Mouse (Mus musculus) hindbrain, embryonic 11.5 days (tissue): ENCODE data around the gene Trp53i13. TPM values are rescaled to one million over a fixed set of nuclear protein-coding genes. Genes with fewer than 3 reads are reported as not detected.

Experiments used
- ATAC-seq: fragments of 200-750 bp; cut with Nextera tagmentation; 2 replicates; pipeline ENCODE4 v1.8.0; 2017; ENCODE audit warnings: mild to moderate bottlenecking, moderate TSS enrichment, moderate library complexity; ENCODE audit not compliant: low FRiP score
- DNase-seq: peaks from one replicate; pipeline ENCODE4 v3.0.0-alpha.2; 2015; ENCODE audit warnings: low spot score
- H3K27ac ChIP-seq: fragments of 300-500 bp; sonication (generic); 2 replicates; pipeline ENCODE4 v1.5.1; 2014; ENCODE audit warnings: mild to moderate bottlenecking, low read depth, low read length
- H3K27me3 ChIP-seq: fragments of 300-500 bp; sonication (generic); 2 replicates; pipeline ENCODE4 v1.6.1; 2014; ENCODE audit warnings: mild to moderate bottlenecking, low read length, moderate library complexity, mixed read lengths; ENCODE audit not compliant: control insufficient read depth, insufficient read depth
- H3K36me3 ChIP-seq: fragments of 300-500 bp; sonication (generic); 2 replicates; pipeline ENCODE4 v1.6.1; 2014; ENCODE audit warnings: mild to moderate bottlenecking, low read length, moderate library complexity, mixed read lengths; ENCODE audit not compliant: control insufficient read depth, insufficient read depth
- H3K4me1 ChIP-seq: fragments of 300-500 bp; sonication (generic); replicated peaks from 2 replicates; pipeline ENCODE4 v1.6.1; 2014; ENCODE audit warnings: low read length, mixed read lengths; ENCODE audit not compliant: control insufficient read depth, insufficient read depth
- H3K4me2 ChIP-seq: fragments of 300-500 bp; sonication (generic); replicated peaks from 2 replicates; pipeline ENCODE4 v1.6.1; 2014; ENCODE audit warnings: mild to moderate bottlenecking, low read depth, low read length
- H3K4me3 ChIP-seq: fragments of 300-500 bp; sonication (generic); 2 replicates; pipeline ENCODE4 v1.5.1; 2014; ENCODE audit warnings: low read depth, low read length
- H3K9ac ChIP-seq: fragments of 300-500 bp; sonication (generic); 2 replicates; pipeline ENCODE4 v1.6.1; 2014; ENCODE audit warnings: low read depth, low read length
- H3K9me3 ChIP-seq: fragments of 300-500 bp; sonication (generic); 2 replicates; pipeline ENCODE4 v1.6.1; 2016; ENCODE audit warnings: low read length; ENCODE audit not compliant: control insufficient read depth
- WGBS: fragments of 180-500 bp; shearing (Covaris S2); extraction: QIAGEN DNeasy Blood & Tissue Kit; methylation state at CpG from one replicate; pipeline ENCODE4 v1.1.7; 2014; 5-methylcytosine and 5-hydroxymethylcytosine counted together
- polyA plus RNA-seq: library from polyadenylated mRNA; unstranded; fragments of >200 nt; fragmentation: Nextera tagmentation; extraction: Ambion mirVana; gene quantifications from 2 replicates; pipeline ENCODE4 v1.2.1, GENCODE M21; 2014

The Trp53i13 gene
- polyA plus RNA-seq, 1 experiment from 2014 or later = 27.7 TPM

DNA sequence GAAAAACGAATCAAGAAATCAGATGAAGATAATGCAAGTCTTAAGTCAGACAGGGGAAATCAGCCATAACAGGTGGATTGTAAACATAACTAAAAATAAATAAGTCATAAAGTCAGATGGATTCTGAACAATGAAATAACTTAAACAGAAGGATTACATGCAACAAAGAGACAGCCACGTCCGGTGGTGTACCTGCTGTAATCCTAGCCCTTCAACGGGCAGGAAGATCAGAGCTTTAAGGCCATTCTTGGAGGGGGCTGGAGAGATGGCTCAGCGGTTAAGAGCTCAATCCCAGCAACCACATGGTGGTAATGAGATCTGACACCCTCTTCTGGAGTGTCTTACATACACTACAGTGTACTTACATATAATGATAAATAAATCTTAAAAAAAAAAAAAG is 4.4 kb downstream of the Trp53i13 start:
- H3K27me3 ChIP-seq = peaks cover 13% of the 10 kb centered on the region
- peaks cover 21% of the 10 kb centered on the region for H3K4me1 ChIP-seq
- no peak overlapping the region for H3K4me3 ChIP-seq
- no peak overlapping the region for H3K4me2 ChIP-seq
- H3K36me3 ChIP-seq = no peaks in the 10 kb centered on the region; the same call in 1 of the 2 replicates
- no peaks in the 10 kb centered on the region for H3K9me3 ChIP-seq
- DNase-seq (no peak), ATAC-seq (no peak)
- no peak overlapping the region for H3K27ac ChIP-seq
- 82% methylated on average over 5 of the region's 5 CpGs for WGBS
- no peak overlapping the region for H3K9ac ChIP-seq

DNA sequence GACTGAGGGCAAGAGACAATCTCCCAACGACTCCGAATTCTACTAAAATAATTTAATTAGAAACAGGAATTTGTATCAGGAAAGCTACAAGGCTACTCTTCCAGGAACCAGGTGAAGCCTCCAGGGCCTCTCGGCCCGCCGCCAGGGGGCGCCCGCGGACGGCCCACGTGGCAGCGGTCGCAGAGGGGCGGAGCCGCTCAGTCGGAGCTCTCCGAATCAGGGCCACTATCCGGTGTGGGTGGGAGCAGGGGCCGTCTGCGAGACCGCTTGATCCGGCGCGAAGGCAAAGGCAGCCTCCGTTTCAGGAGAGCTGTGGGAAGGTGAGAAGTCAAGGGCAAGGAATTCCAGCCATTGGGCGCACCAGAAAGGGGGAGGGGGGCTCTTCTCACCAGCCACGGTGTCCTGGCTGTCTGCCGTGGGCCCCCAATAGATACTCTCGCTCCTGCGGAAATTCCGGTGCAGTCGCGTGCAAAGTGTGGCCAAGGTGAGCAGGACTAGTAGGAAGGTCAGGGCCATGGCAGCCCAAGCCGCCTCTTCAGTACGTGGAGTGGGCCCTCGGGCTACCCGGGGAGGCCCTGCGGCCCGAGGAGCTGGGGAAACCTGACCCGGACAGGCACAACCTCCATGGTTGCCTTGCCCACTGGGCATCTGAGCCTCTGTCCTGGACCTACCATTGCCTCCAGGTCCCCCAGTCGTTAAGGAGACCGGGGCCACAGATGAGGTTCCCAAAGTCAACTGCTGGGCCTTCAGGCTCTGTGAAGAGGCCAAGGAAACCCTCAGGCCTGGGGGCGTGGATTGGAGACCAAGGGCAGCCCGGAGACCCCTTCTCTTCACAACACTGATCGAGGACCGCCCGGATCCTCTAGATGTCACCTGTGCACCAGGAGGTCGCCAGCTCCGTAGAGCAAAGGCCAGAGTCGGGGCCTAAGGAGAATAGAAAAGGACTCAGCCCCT is 7.4 kb downstream of the Trp53i13 start:
- 17% methylated on average over 49 of the region's 49 CpGs for whole genome bisulfite sequencing
- ATAC-seq (peak; percentile 39; the same call in 1 of the 2 replicates), DNase-seq (peak; percentile 92)
- H3K36me3 ChIP-seq = peaks cover 14% of the 10 kb centered on the region
- peak overlapping the region; percentile 40 for H3K4me2 ChIP-seq
- no peak overlapping the region for H3K27ac ChIP-seq
- H3K9ac ChIP-seq = no peak overlapping the region
- H3K4me3 ChIP-seq = peak overlapping the region; percentile 11; the same call in 1 of the 2 replicates
- H3K27me3 ChIP-seq = no peaks in the 10 kb centered on the region
- peaks cover 4% of the 10 kb centered on the region; the same call in 1 of the 2 replicates for H3K4me1 ChIP-seq
- H3K9me3 ChIP-seq = no peaks in the 10 kb centered on the region

DNA sequence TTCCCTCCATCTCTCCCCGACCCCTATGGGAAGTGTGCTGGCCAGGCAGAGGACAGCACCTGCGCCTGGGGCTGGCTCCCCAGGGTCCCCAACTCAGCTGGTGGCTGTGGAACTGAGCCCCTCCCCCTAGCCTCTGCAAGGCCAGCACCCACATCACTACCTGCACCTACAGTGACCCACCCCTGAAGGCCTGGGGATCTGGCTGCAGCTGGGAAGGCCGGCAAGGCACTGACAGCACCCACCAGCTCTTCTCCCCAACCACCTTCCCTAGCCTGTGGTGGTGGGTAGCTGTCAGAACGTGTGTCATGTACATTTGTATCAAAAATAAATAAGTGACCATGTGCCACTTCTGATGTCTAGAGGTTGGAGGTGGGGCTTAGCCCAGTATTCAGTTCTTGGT is 8.4 kb downstream of the Trp53i13 start:
- no peak overlapping the region for H3K27ac ChIP-seq
- peaks cover 16% of the 10 kb centered on the region for H3K36me3 ChIP-seq
- peaks cover 3% of the 10 kb centered on the region; the same call in 1 of the 2 replicates for H3K4me1 ChIP-seq
- H3K27me3 ChIP-seq = no peaks in the 10 kb centered on the region
- no peak overlapping the region for H3K4me3 ChIP-seq
- ATAC-seq (no peak), DNase-seq (no peak)
- no peaks in the 10 kb centered on the region for H3K9me3 ChIP-seq
- WGBS = 73% methylated on average over 4 of the region's 4 CpGs
- no peak overlapping the region for H3K4me2 ChIP-seq
- H3K9ac ChIP-seq = no peak overlapping the region

DNA sequence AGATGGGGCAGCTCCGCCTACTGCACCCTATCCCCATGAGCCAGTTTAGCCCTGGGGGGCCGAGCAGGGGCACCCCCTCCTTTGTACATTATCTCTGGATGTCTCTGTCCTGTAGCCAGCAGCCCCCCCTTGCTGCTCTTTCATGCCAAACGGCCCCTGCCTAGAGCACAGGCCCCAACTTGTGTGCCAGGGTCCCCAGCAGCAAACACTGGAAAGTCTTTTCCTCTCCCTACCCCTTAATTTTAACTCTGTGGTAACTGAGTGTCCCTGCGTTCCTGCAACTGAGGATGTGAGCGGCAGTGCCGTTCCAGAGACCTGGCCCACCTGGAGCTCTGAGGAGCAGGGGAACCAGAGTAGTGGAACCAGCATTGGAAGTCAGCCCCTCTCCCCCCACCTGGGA is 8.8 kb downstream of the Trp53i13 start:
- H3K4me3 ChIP-seq = no peak overlapping the region
- H3K9me3 ChIP-seq = no peaks in the 10 kb centered on the region
- H3K9ac ChIP-seq = no peak overlapping the region
- H3K4me2 ChIP-seq = no peak overlapping the region
- no peaks in the 10 kb centered on the region; the same call in 1 of the 2 replicates for H3K4me1 ChIP-seq
- no peaks in the 10 kb centered on the region for H3K27me3 ChIP-seq
- no peak for ATAC-seq
- WGBS = 88% methylated on average over 6 of the region's 6 CpGs
- peaks cover 16% of the 10 kb centered on the region for H3K36me3 ChIP-seq
- H3K27ac ChIP-seq = no peak overlapping the region
- no peak for DNase-seq

DNA sequence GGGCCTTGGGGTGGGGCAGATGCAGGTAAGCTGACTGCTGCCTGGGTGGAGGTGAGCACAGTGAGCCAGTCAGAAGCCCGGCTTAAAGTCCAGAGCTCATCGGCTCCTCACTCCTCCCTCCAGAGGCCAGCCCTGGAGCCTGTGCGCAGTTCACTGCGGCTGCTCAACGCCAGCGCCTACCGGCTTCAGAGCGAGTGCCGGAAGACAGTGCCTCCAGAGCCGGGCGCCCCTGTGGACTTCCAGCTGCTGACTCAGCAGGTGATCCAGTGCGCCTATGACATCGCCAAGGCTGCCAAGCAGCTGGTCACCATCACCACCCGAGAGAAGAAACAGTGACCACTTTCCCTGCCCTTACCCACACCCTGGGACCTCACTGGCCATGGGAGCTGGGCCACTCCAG is 9.5 kb downstream of the Trp53i13 start:
- Histone ChIP-seq H3K27ac (no peak overlapping the region), H3K4me2 (no peak overlapping the region), H3K27me3 (no peaks in the 10 kb centered on the region), H3K9ac (no peak overlapping the region), H3K9me3 (no peaks in the 10 kb centered on the region), H3K4me3 (no peak overlapping the region), H3K4me1 (no peaks in the 10 kb centered on the region; the same call in 1 of the 2 replicates), H3K36me3 (peaks cover 16% of the 10 kb centered on the region)
- no peak for ATAC-seq
- no peak for DNase-seq
- WGBS = 80% methylated on average over 14 of the region's 14 CpGs

DNA sequence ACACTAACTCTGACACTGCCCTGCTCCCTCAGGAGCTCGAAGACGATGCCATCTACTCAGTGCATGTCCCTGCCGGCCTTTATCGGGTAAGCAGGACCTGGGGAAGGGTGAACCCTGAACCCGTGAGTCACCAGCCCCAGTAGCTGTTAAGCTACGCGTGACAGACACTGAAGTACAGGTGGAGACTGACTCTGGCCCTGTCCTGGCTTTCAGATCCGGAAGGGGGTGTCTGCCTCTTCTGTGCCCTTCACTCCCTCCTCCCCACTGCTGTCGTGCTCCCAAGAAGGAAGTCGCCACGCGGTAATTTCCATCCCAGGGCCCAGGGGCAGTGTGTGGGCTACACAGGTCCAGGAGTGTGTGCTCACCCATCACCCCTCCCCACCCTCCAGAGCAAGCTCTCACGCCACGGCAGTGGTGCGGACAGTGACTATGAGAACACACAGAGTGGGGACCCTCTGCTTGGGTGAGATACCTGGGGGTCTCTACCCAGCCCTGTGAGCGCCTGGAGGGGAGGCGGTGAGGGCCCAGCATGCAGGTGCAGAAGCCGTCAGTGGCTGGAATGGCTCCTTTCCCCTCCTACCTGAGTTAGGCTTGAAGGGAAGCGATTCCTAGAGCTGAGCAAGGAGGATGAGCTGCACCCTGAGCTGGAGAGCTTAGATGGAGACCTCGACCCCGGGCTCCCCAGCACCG is 10.3 kb downstream of the Trp53i13 start:
- Histone ChIP-seq H3K9ac (no peak overlapping the region), H3K9me3 (no peaks in the 10 kb centered on the region), H3K4me1 (no peaks in the 10 kb centered on the region; the same call in 1 of the 2 replicates), H3K4me2 (no peak overlapping the region), H3K4me3 (no peak overlapping the region), H3K27me3 (no peaks in the 10 kb centered on the region), H3K27ac (no peak overlapping the region), H3K36me3 (peaks cover 16% of the 10 kb centered on the region)
- 94% methylated on average over 22 of the region's 22 CpGs for WGBS
- DNase-seq (no peak), ATAC-seq (no peak)

DNA sequence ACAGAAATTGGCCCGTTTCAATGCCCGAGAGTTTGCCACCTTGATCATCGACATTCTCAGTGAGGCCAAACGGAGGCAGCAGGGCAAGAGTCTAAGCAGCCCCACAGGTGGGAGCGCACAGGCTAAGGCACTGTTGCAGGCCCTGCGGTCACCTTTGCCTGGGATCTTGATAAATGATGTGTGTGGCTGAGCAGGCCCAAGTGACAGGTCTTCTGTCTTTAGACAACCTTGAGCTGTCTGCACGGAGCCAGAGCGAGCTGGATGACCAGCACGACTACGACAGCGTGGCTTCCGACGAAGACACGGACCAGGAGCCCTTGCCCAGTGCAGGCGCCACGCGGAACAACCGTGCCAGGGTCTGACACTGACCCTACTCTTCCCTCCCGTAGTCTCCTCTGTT is 11.4 kb downstream of the Trp53i13 start:
- DNase-seq (no peak), ATAC-seq (no peak)
- H3K4me1 ChIP-seq = no peaks in the 10 kb centered on the region; the same call in 1 of the 2 replicates
- peaks cover 16% of the 10 kb centered on the region for H3K36me3 ChIP-seq
- no peak overlapping the region for H3K9ac ChIP-seq
- 97% methylated on average over 19 of the region's 19 CpGs for WGBS
- H3K4me2 ChIP-seq = no peak overlapping the region
- H3K4me3 ChIP-seq = no peak overlapping the region
- H3K27ac ChIP-seq = no peak overlapping the region
- no peaks in the 10 kb centered on the region for H3K27me3 ChIP-seq
- no peaks in the 10 kb centered on the region for H3K9me3 ChIP-seq

DNA sequence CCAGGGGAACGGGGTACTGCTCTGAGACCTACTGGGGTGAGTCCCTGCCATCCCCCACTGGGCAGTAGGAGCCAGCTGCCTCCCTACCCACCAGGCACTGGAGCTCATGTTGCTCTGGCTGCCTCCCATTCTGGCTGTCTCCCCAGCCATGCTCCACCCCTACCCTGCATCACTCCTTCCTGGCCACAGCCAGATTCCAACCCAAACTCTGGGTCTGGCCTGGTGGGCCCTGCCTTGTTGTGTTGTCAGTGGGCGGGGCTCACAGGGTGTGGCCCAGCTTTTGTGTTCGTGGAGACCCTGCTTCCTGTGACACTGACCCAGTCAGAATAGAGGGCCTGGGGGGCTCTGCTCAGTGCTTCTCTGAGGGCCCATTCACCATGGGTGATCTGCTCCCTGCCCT is 12.3 kb downstream of the Trp53i13 start:
- WGBS = 81% methylated on average over 3 of the region's 3 CpGs
- H3K9me3 ChIP-seq = no peaks in the 10 kb centered on the region
- no peaks in the 10 kb centered on the region for H3K27me3 ChIP-seq
- DNase-seq = no peak
- no peak for ATAC-seq
- H3K4me2 ChIP-seq = no peak overlapping the region
- H3K4me1 ChIP-seq = no peaks in the 10 kb centered on the region; the same call in 1 of the 2 replicates
- H3K4me3 ChIP-seq = no peak overlapping the region
- H3K9ac ChIP-seq = no peak overlapping the region
- no peak overlapping the region for H3K27ac ChIP-seq
- peaks cover 16% of the 10 kb centered on the region for H3K36me3 ChIP-seq
